Mouse (Mus musculus) T-cell, adult 2 months (primary cell): ENCODE data around the gene Polr2c.
"Not testable (repeated sequence)": the region's sequence is repeated elsewhere in the genome, so short reads cannot be mapped to it uniquely, and the experiment has no call there.

Experiments
- DNase-seq: peaks from one replicate; pipeline ENCODE4 v3.0.0; 2022; ENCODE audit warnings: low spot score

Polr2c gene

DNA sequence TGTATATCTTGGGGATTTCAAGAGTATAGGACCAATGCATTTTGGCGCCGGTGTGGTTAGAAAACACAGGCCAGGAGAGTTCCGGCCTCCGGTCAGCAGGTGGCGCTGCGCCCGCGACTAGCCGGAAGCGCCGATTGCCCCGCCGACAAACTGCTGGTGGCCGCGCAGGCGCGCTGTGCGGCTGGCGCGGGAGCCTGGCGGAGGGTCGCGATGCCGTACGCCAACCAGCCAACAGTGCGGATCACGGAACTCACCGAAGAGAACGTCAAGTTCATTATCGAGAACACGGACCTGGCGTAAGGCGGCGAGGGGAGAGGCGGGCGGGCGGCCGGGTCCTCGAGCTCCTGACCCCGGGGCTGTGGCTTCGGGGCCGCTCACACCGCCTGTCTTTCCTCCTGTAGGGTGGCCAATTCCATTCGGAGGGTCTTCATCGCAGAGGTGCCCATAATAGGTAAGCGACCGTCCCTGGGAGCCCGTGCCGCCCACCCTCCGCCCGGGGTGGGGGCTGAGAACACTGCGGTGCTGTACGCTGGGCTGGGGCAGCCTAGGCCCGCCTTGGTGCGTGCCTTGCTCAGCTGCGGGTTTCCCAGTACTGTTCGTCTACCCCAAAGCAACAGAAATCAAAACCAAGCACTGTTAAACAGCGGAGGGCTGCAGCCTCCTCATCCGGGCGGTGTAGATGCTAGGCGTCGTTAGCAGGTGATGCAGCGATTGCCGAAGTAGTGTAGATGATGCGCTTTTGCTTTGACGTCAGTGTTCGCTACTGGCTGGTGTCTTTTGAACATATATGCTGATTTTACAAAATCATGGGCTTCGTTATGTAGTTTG, at the start of gene Polr2c:
Polr2c (plus strand) TSS at position 105 of the 828 bp plus-strand sequence.
- peak; percentile 88 for DNase-seq

DNA sequence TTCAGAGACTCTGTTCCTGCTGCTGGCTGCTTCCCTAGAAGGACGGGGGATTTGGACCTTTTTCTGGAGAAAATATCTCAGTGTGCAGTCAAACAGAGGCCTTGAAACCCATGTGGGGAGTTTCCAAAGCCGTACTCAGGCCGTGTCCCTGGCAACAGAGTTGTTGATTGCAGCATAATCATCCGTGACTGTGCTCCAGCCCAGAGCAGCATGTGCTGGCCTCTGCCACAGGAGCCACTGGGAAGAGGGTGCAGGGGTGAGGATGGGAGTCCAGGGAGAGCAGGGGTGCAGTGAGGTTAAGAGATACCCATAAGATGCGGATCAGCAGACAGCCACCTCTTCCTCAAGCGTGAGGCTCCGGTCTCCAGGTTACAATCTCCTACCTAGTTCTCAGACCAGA, 49.7 kb upstream of the Polr2c start:
- no peak for DNase-seq

DNA sequence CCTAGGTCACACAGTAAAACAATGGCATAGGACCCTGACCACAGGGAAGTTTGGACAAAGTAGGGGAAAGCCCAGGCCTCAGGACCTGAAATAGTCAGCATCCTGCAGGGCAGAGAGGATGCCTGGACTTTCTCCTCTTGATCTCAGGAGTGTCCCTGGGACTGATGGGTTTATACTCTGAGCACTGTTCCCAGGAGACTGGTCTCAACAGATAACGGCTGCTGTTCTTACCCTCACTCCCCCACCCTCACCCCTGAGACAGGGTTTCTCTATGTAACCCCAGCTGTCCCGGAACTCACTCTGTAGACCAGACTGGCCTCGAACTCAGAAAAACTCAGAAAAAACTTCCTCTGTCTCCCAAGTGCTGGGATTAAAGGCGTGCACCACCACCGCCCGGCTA, 48.9 kb upstream of the Polr2c start:
- DNase-seq = no peak

DNA sequence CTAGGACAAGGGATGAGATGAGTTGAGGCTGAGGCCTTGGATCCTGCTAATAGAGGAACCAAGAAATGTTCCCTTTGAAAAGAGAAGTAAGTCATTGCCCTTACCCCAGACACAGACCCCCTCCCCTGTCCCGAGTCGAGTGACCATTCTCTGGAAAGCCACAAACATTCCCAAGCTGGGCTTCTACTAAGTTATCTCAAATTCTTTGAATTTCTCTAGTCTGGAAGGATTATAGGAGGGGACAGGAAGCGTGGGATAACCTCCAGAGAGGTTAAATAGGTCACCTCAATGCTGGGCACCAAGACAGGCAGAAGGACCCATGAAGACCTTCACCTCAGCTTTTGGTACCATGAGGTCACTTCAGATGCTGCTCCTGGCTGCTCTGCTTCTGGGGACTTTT, 47.1 kb upstream of the Polr2c start, which contains the start of gene Ccl17:
Ccl17 (plus strand) TSS at position 301 of the 400 bp plus-strand sequence.
- no peak for DNase-seq

DNA sequence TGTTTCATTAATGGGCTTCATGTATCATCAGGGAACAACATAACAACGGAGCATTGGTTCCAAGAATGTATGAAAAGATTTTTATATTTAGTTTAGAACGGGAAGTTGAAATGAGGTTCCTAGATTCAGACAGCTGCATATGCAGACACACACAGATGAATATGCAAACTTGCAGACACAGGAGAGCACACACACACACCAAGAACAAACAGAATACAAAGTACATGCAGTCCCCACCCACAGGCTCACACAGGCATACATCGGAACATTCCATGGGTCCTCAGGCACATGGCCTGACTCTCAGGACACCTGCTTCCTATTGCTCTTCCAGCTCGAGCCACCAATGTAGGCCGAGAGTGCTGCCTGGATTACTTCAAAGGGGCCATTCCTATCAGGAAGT, 46.4 kb upstream of the Polr2c start:
- DNase-seq = no peak

DNA sequence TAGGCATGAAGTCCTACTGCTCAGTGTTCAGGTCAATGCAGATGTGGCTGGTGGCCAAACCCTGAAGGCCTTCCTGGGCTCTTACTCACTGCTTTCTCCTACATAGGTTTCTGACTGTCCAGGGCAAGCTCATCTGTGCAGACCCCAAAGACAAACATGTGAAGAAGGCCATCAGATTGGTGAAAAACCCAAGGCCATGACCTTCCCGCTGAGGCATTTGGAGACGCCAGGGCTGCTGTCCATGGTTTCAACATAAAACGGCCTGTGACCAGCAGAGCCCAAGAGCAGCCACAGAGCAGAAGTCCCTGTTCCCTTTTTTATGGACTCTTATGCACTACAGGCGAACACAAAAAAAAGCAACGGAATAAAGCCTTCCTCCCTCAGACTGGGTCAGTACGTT, 45.6 kb upstream of the Polr2c start:
- no peak for DNase-seq

DNA sequence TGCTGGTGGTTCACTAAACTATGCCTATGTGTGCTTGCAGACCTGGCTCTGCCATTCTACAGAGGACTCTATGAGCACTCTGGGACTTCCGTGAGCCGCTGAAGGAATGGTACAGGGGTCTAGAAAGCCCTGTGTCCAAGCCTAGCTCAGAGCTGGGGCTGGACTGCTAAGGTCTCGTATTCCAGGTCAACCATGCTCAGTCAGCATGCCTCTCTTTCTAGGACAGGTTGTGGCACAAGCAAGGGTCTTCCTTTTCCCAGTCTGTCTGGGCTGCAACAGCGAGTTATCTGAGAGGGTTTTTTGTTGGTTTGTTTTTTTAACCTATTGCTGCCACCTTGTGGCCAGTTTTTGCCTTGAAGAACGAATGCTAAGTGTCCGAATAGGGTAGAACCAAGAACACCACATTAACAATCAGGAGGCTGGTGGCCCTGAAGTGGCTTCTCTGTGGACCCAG, 44.6 kb upstream of the Polr2c start:
- DNase-seq = peak; percentile 70

DNA sequence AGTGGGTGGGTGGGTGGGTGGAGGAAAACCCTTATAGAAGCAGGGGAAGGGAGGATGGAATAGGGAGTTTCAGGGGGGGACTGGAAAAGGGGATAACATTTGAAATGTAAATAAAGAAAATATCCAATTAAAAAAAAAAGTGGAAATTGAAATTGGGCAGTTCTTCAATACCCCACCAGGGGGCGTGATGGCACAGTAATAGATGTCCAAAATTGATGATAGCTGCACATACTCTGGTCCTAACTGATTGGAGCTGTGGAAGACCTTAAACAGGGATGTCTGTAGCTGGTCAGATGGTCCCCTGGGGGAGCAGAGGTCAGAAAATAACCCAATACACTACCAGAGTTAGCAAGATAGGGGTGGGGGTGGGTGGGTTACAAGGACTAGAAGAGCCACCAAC, 42.7 kb upstream of the Polr2c start:
- peak; percentile 16 for DNase-seq

DNA sequence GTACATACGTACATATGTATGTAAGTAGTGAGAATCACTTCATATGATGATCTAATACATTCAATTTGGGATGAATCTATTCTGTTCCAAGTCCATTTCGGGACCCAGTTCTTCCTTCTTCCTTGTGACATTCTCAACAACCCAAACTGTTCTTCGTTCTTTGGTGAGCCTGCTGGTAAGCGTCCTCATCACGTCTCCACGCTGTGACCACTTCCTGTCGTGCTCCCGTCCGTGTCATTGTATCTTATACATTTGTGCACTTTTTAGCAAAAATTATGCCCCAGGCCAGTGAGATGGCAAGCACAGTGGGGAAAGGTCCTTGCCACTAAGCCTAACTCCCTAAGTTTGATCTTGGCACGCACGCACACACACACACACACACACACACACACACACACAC, 39.3 kb upstream of the Polr2c start:
- peak; percentile 25 for DNase-seq

DNA sequence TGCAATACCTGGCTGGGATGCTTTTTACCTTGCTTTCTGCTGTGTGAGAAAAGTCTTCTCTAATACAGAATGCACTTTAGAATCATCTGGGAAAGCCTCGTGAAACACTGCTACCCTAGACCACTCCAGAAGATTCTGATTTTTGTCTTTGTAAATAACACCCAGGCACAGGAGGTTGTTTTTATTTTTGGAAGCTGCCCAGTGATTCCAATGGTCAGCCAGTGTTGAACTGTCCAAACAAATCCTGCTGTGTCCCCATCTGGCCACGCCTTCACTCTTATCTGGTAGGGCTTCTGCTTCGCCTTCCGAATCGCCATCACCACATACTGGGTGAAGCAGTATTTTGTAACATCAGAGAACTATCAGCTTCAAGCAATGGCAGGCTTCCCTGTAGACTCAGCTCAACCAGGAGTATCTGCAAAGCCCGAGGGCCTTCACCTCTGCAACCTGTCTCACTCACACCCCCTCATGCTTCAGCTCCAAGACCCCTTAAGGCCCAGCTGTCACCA, 37.5 kb upstream of the Polr2c start:
- no peak for DNase-seq

DNA sequence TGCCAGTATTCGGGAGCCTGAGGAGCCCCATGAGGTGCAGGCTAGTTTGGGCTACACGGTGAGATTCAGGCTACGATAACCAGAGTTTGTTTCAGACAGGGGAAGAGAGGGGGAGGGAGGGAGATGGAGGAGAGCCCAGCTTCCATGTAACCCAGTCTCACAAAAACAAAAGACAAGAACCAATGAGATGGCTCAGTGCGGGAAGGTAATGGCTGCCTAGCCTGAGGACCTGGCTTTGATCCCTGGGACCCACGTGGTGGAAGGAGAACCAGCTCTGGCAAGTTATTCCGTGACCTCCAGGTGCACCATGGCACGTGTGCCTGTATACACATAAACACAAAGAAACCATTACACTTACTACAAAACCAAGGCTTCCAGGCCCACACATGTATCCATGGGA, 36.7 kb upstream of the Polr2c start:
- DNase-seq = no peak

DNA sequence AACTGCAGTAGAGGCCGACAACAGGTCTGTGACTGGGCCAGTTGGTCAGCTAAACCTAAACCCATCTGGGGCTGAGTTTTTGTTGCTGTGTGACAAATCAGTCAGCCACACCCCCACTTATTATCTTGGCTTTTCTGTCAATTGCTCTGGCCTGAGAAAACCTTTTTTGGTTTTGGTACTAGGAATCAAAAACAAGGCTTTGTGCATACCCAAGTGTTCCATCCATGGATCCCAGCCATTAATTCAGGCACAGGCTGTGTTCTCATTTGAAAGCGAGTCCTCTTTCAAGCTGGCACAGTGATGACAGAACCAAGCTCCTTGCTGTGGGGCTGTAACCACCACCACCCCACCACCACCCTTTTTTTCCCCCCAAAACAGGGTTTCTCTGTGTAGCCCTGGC, 35.9 kb upstream of the Polr2c start:
- DNase-seq = no peak

DNA sequence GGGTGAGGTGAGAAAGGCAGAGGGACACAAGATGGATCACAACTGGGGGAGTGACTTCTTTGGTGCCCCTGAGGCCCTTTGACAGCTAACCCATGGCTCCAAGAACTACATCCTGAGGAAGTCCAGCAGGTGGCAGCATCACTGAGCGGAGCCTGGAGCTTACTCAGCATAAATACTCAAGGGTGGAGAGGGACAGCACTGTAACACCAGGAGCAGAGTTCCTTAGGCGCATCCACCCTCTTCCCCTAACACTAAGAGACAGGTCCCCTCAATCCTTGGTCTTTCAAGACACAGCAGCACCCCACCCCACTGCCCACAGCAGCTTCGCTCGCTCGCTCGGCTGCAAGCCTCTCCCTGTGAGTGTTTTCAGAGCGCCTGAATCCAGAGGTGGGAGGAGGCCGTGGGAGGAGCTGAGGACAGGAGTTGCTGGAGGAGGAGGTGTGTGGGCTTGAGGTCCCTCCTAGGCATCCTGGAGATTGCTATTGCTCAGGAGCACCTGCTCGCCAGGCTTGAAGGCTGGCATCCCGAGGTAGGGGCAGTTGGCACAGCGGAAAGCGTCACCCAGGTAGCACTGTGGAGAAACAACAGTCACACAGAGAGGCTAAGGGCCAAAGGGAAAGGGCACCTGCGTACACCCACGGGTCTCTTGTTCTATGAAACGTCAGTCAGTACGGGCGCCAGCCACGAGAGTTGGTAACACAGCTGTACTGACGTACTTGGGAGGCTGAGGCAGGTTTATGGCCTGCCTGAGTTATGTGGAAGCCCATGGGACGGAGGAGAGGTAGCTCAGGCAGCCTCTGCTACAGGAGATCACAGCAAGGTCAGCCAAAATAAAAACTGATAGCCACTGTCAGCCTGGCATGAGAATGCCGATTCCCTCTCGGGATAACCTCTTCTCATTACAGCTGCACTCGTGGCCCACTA, 34.4 kb upstream of the Polr2c start:
- DNase-seq = peak; percentile 23

DNA sequence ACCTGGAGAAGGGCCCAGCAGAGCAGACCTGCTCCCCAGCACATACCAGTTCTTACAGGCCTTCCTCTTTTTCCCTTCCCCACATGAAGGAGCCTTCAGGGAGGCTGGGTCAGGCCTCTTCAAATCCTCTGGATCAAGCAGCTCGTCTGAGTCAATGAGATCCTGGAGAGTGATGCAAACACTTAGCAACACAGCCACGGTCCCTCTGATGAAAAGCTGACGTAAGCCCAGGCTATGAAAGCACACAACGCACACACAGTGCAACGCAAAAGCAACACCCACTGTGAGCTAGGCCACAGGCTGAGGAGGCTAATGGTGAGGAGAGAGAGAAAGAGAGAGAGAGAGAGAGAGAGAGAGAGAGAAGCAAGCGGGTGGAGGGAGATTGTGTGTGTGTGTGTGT, 32.1 kb upstream of the Polr2c start:
- no peak for DNase-seq

DNA sequence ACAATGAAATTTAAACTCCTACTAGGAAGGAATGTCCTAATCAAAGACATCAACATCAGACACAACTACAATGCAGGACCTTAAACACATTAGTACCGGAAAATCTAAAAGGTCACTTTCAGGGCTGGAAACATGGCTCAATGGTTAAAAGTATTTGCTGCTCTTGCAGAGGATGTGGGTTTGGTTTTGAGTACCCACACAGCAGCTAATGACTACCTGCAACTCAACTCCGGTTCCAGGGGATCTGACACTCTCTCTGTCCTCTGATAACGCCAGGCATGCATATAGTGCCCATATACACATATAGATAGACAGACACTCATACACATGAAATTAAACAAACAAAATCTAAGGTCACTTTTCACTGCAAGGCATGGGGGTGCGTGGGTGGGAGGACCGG, 31.0 kb upstream of the Polr2c start:
- DNase-seq = no peak

DNA sequence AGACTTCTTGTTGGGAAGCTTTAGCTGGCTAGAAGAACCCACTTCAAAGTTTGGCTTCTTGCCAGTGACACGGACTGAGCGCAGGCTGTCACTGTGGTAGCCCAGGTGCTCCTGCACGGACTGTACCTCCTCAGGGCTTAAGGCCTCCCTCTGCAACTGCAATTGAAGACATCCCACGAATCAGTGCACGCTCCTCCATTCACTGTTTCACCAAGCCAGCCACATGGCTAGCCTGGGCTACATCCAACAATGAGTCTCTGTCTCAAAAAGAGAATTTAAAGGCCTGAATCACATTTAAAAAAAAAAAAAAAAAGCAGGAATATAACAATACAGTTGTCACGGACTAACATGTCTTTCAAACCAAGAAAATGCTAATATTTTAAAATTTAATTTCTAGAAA, 29.0 kb upstream of the Polr2c start:
- no peak for DNase-seq

DNA sequence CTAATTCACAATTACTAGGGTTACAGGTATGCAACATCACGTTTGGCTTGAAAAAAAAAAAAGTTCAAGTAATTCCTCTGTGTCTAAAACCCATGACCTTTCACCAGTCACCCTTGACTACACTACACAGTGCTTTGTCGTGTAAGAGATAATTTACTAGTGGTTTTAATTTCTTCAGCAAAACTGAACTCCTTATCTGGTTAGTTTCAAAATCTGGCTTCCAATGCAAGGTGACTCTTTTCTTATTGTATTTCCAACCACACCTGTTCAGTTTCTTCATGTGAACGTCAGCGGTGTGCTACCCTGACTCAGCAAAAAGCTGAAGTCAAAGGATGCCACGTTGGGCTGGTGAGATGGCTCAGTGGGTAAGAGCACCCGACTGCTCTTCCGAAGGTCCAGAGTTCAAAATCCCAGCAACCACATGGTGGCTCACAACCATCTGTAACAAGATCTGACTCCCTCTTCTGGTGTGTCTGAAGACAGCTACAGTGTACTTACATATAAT, 23.3 kb upstream of the Polr2c start:
- not testable (repeated sequence) for DNase-seq

DNA sequence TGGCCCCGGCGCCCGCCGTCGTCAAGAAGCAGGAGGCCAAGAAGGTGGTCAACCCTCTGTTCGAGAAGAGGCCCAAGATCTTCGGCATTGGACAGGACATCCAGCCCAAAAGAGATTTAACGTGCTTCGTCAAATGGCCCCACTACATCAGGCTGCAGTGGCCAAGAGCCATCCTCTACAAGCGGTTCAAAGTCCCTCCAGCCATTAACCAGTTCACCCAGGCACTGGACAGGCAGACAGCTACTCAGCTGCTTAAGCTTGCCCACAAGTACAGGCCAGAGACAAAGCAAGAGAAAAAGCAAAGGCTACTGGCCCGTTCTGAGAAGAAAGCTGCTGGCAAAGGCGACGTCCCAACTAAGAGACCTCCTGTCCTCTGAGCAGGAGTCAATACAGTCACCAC, 21.5 kb upstream of the Polr2c start:
- not testable (repeated sequence) for DNase-seq

DNA sequence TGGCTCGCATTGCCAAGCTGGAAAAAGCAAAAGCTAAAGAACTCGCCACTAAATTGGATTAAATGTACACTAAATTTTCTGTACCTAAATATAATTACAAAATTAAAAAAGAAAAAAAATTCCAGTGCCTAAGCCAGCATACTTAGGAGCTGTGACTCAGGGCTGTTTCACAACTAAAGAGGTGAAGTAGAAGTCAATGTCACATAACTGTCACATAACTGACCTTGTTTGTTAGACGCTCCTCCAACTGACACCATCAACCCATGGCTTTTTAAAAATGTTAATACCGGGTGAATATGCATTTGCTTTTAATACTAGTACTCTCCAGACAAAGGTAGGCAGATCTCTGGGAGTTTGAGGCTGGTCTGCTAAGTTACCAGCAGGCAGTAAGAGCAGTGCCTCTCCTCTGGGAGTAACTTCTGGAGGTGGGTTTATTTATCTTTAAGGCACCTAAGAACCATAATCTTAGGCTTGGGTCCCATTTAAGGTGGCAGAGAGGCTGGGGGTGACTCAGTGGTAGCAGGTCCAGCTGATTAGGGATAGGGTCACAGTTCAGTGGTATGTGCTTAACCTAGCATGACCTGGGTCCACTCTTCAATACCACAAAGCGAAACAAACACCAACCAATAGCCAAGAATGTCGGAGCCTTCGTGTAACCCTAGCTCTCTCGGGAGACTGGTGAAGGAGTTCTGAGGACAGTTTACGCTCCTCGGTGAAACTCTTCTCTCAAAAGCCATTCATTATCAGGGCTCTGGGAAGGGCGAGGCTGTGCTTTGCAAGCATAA, 20.6 kb upstream of the Polr2c start:
- DNase-seq = no peak

DNA sequence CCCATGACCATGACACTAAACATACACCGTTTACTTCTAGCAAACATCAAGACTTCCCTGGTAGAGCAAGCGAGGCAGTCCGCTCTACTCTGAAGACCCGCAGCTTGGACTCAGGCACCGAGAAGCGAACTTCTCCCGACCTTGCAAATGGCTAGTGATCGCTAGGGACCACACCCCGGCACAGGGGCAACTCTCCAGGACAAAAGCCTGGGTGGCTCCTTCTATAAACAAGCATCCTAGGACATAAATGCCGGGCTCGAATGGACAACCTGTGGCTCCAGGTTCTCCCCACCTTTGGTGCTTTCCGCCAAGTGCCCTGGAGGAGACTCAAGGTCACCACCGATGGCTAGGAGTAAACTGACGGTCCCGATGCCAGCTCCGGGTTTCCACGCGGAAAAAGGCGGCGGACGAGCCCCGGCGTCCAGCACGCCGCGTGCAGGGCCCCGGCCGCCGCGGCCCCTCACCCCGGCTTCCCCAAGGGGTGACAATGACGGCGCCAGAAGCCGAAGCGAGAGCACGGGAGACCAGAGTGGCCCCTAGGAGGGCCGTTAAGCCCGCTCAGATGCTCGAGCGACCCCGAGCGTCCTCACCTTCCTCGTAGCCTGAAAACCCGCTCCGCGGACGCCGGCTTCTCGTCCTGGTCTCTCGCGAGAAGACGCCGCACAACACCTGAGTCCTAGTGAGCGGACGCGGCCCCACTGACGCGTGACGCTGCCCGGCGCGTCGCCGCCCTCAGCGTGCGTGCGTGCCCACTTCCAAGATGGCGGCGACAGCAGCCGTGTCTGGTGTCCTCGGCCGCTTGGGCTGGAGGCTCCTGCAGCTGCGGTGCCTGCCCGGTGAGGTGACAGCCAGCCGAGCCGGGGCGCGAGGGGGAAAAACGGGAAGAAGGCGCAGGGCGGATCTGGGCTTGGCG, 19.3 kb upstream of the Polr2c start, which contains the start of the genes Coq9 and Ciapin1:
Coq9 (plus strand) TSS at position 660 of the 913 bp plus-strand sequence.
Ciapin1 (minus strand) TSS at position 697 of the 913 bp plus-strand sequence.
- peak; percentile 96 for DNase-seq
